Mouse (Mus musculus) liver, postnatal 0 days (tissue): ENCODE data around the gene Lsg1.

Experiments
- CTCF ChIP-seq: sonication (generic); IDR thresholded peaks from 2 replicates; pipeline ENCODE4 v1.5.1; 2016; ENCODE audit warnings: antibody characterized with exemption, low read depth
- EP300 ChIP-seq: IDR thresholded peaks from 2 replicates; pipeline ENCODE4 v1.6.1; 2016; ENCODE audit warnings: antibody characterized with exemption, low read depth, mild to moderate bottlenecking

DNA sequence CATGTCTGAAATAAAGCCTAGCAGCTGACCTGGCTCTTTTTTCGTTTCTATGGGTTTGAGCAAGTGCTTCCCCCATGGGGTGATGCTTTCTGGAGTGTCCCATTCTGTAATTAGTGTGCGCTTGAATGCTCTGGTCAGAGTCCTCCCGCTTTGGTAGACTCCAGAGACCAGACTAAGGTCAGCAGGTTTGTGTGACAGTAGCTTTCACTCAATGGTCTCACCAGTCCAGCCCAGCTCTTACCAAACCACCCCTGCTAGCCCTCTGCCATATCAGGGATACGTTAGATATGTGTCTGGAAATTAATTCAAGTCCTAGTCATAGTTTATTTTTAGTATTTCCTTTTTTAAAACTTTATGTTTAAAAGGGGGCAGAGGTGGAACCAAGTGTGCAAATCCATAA, 26.8 kb downstream of the Lsg1 start:
- TF ChIP-seq CTCF: no peak
- no peak for TF ChIP-seq EP300
